ENCODE assay signal across 8 mouse cellular contexts in the genomic region with DNA sequence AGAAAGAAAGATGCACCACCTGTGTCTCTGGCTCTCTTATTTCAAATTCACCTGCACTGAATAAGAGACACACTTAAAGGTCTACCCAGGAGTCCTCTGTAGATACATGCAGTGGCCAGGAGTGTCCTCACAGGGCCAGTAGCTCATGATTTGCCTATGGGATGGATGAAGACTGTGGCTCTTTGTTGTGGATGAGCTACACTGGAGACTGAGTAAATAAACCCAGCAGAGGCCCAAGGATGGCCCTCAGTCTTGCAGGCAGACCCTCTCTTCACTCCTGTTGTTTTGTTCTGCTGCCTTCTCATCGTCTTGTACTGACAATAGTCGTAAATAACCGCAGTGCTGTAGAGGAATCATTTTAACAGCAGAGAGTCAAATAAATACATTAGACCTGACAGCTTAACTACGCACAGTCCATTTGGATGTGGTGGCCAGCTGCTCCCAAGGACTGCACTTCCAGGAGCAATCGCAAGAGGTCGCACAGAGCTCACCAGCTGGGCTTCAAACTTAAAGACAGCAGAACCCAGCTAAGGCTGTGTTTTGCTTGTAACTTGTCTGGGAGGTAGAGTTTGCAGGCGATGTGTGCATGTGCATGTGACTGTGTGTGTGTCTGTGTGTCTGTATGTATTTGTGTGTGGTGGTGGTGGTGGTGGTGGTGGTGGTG.
DNase-seq lines count a peak whose midpoint lies in the region; ATAC-seq and TF ChIP-seq lines count a peak whose summit lies in the region.

No protein-coding gene starts in this region.

- no peak for TF ChIP-seq POLR2A in MEL (IDR thresholded peaks at IDR 0.05; ENCODE audit: control insufficient read depth in 1 of 2, insufficient read depth in 1 of 2, low read depth in 1 of 2, low read length in 2 of 2, poor library complexity in 1 of 2)

- TF ChIP-seq RAD21 in MEL (IDR thresholded peaks at IDR 0.05; ENCODE audit: low read depth, low read length): peak; percentile 38

- peak; percentile 57 for ATAC-seq in cerebellum, adult (ENCODE audit: insufficient number of reproducible peaks, low FRiP score, low TSS enrichment)
- ATAC-seq in forebrain, embryonic 13.5 days: peak; percentile 60
- ATAC-seq in hindbrain, embryonic 11.5 days (ENCODE audit: low FRiP score): peak; percentile 67
- peak; percentile 58 for ATAC-seq in lung, embryonic 16.5 days (ENCODE audit: low read depth)

- H3K4me3 ChIP-seq in MEL (ENCODE audit: control insufficient read depth in 1 of 2, insufficient read depth in 1 of 2, low read depth in 2 of 2, low read length in 2 of 2): no peak overlapping the region
- H3K4me3 ChIP-seq in forebrain, embryonic 13.5 days: no peak overlapping the region
- H3K4me3 ChIP-seq in hindbrain, embryonic 11.5 days (ENCODE audit: low read depth, low read length): no peak overlapping the region
- H3K4me3 ChIP-seq in lung, embryonic 16.5 days (ENCODE audit: low read length): no peak overlapping the region

- TF ChIP-seq CTCF in MEL (IDR thresholded peaks at IDR 0.05 in 2 of 3, conservative IDR thresholded peaks at IDR 0.05 in 1 of 3; ENCODE audit: control insufficient read depth in 1 of 3, insufficient read depth in 1 of 3, low read depth in 2 of 3, low read length in 3 of 3, poor library complexity in 1 of 3, severe bottlenecking in 1 of 3): peak; percentile 45 to 76 (median 63)

- H3K9me3 ChIP-seq in MEL (replicated peaks; ENCODE audit: insufficient read depth, low read length): no peaks in the 10 kb centered on the region
- 0 out of 2 replicates have a peak, but pooled peaks cover 4% of the 10 kb centered on the region for H3K9me3 ChIP-seq in forebrain, embryonic 13.5 days (replicated peaks)
- no peaks in the 10 kb centered on the region for H3K9me3 ChIP-seq in hindbrain, embryonic 11.5 days (ENCODE audit: control insufficient read depth, low read length)
- H3K9me3 ChIP-seq in lung, embryonic 16.5 days (ENCODE audit: control insufficient read depth, low read length): no peaks in the 10 kb centered on the region

- peak; percentile 13 for DNase-seq in MEL (ENCODE audit: low read depth, low spot score)
- DNase-seq in hindbrain, embryonic 11.5 days (ENCODE audit: low spot score): peak; percentile 90
- peak; percentile 41 to 81 for DNase-seq in layer of hippocampus, adult 8-10 months (ENCODE audit: low spot score in 2 of 2)
- DNase-seq in retina, adult 2 months (ENCODE audit: low read depth, low spot score): peak; percentile 59
- peak; percentile 34 for DNase-seq in urinary bladder, postnatal 10 days (ENCODE audit: low spot score)

- H3K4me2 ChIP-seq in forebrain, embryonic 13.5 days: no peak overlapping the region
- no peak overlapping the region for H3K4me2 ChIP-seq in hindbrain, embryonic 11.5 days (replicated peaks; ENCODE audit: low read depth, low read length)
- no peak overlapping the region for H3K4me2 ChIP-seq in lung, embryonic 16.5 days (ENCODE audit: low read depth, low read length)

- no peak overlapping the region for H3K9ac ChIP-seq in MEL (ENCODE audit: control insufficient read depth, low read depth, low read length, poor library complexity, severe bottlenecking)
- H3K9ac ChIP-seq in forebrain, embryonic 13.5 days: no peak overlapping the region
- H3K9ac ChIP-seq in hindbrain, embryonic 11.5 days (ENCODE audit: low read depth, low read length): no peak overlapping the region
- no peak overlapping the region for H3K9ac ChIP-seq in lung, embryonic 16.5 days (ENCODE audit: low read length)

- no peaks in the 10 kb centered on the region; a peak in 1 of 4 replicates for H3K27me3 ChIP-seq in MEL (ENCODE audit: control insufficient read depth in 1 of 2, insufficient read depth in 2 of 2, low read length in 2 of 2)
- H3K27me3 ChIP-seq in forebrain, embryonic 13.5 days: no peaks in the 10 kb centered on the region
- H3K27me3 ChIP-seq in hindbrain, embryonic 11.5 days (ENCODE audit: control insufficient read depth, insufficient read depth, low read length): no peaks in the 10 kb centered on the region
- no peaks in the 10 kb centered on the region for H3K27me3 ChIP-seq in lung, embryonic 16.5 days (ENCODE audit: control insufficient read depth, insufficient read depth, low read depth, low read length)

- no peak for TF ChIP-seq EP300 in MEL (IDR thresholded peaks at IDR 0.05; ENCODE audit: low read depth in 1 of 2, low read length in 2 of 2)

- H3K27ac ChIP-seq in MEL (ENCODE audit: control insufficient read depth, low read depth, low read length): no peak overlapping the region
- no peak overlapping the region; the same call in 1 of the 2 replicates for H3K27ac ChIP-seq in forebrain, embryonic 13.5 days
- 0 out of 2 replicates have a peak overlapping the region, but pooled peaks have one; percentile 47 for H3K27ac ChIP-seq in hindbrain, embryonic 11.5 days (ENCODE audit: low read depth, low read length)
- H3K27ac ChIP-seq in lung, embryonic 16.5 days (ENCODE audit: low read length): no peak overlapping the region

- no peaks in the 10 kb centered on the region for H3K36me3 ChIP-seq in MEL (ENCODE audit: control insufficient read depth in 1 of 2, insufficient read depth in 2 of 2, low read length in 2 of 2)
- no peaks in the 10 kb centered on the region for H3K36me3 ChIP-seq in forebrain, embryonic 13.5 days (ENCODE audit: poor library complexity, severe bottlenecking)
- no peaks in the 10 kb centered on the region for H3K36me3 ChIP-seq in hindbrain, embryonic 11.5 days (ENCODE audit: control insufficient read depth, insufficient read depth, low read length)
- no peaks in the 10 kb centered on the region for H3K36me3 ChIP-seq in lung, embryonic 16.5 days (ENCODE audit: control insufficient read depth, insufficient read depth, low read length)

- no peaks in the 10 kb centered on the region for H3K4me1 ChIP-seq in MEL (ENCODE audit: control insufficient read depth in 1 of 2, insufficient read depth in 2 of 2, low read length in 2 of 2)
- peaks cover 42% of the 10 kb centered on the region for H3K4me1 ChIP-seq in forebrain, embryonic 13.5 days
- H3K4me1 ChIP-seq in hindbrain, embryonic 11.5 days (replicated peaks; ENCODE audit: control insufficient read depth, insufficient read depth, low read length): 0 out of 2 replicates have a peak, but pooled peaks cover 4% of the 10 kb centered on the region
- no peaks in the 10 kb centered on the region for H3K4me1 ChIP-seq in lung, embryonic 16.5 days (replicated peaks; ENCODE audit: control insufficient read depth, insufficient read depth, low read length)

- 15% methylated on average over 7 of the region's 7 CpGs for WGBS in forebrain, embryonic 13.5 days
- WGBS in hindbrain, embryonic 11.5 days: 10% methylated on average over 7 of the region's 7 CpGs
- 6% methylated on average over 7 of the region's 7 CpGs for WGBS in lung, embryonic 16.5 days

- H3K79me2 ChIP-seq in MEL (ENCODE audit: control insufficient read depth, insufficient read depth, low read length, poor library complexity): no peaks in the 10 kb centered on the region

TF ChIP-seq in MEL, 35 proteins besides CTCF, POLR2A, EP300 and RAD21:
- no peak for TF ChIP-seq TAL1 (IDR thresholded peaks at IDR 0.05; ENCODE audit: low read length)
- peak; percentile 37; the same call in 1 of the 2 replicates for TF ChIP-seq SMC3 (IDR thresholded peaks at IDR 0.05; ENCODE audit: low read depth, low read length)

Comparison
In these comparisons a context has a peak if more than half of its experiments do, and no peak if none do; other contexts are left out.
1. DNase-seq: peak in every context shown above with its lines; median percentile 90 in hindbrain, embryonic 11.5 days; 61 in layer of hippocampus, adult 8-10 months; 59 in retina, adult 2 months; 34 in urinary bladder, postnatal 10 days; 13 in MEL.